Mouse (Mus musculus): ENCODE measurements around the gene Arl5c. TPM values are rescaled to one million over a fixed set of nuclear protein-coding genes. Genes with fewer than 3 reads are reported as not detected.

Arl5c gene
- total RNA-seq, 1 experiment from 2014 or later = 2.2 TPM

GRCm38 (mm10) chr11:97998074-97998793, 2.3 kb upstream of the Arl5c start:
- no peak for ATAC-seq (replicated peaks; ENCODE audit: low read depth, poor library complexity, severe bottlenecking)

GRCm38 (mm10) chr11:97997387-97997960, 1.5 kb upstream of the Arl5c start:
- ATAC-seq (replicated peaks; ENCODE audit: low read depth, poor library complexity, severe bottlenecking) = no peak

GRCm38 (mm10) chr11:97996691-97997090, 710 bp upstream of the Arl5c start:
- no peak for ATAC-seq (replicated peaks; ENCODE audit: low read depth, poor library complexity, severe bottlenecking)

- ATAC-seq (replicated peaks; ENCODE audit: low read depth, poor library complexity, severe bottlenecking) = peak; percentile 67
Measured at GRCm38 (mm10) chr11:97994539-97995100, 1.4 kb downstream of the Arl5c start.

- peak; percentile 48 for ATAC-seq (replicated peaks; ENCODE audit: low read depth, poor library complexity, severe bottlenecking)
Measured at GRCm38 (mm10) chr11:97988530-97989096, 7.4 kb downstream of the Arl5c start.

GRCm38 (mm10) chr11:97987551-97988526, 8.1 kb downstream of the Arl5c start:
- peak; percentile 74 for ATAC-seq (replicated peaks; ENCODE audit: low read depth, poor library complexity, severe bottlenecking)

GRCm38 (mm10) chr11:97986738-97987465, 9.1 kb downstream of the Arl5c start:
- ATAC-seq (replicated peaks; ENCODE audit: low read depth, poor library complexity, severe bottlenecking) = no peak

- ATAC-seq (replicated peaks; ENCODE audit: low read depth, poor library complexity, severe bottlenecking) = no peak
Measured at GRCm38 (mm10) chr11:97985727-97986677, 10.0 kb downstream of the Arl5c start, which contains the start of gene Plxdc1. TSS of gene Plxdc1 (minus strand) at chr11:97986444.

- ATAC-seq (replicated peaks; ENCODE audit: low read depth, poor library complexity, severe bottlenecking) = no peak
Measured at GRCm38 (mm10) chr11:97983983-97984382, 12.0 kb downstream of the Arl5c start.

GRCm38 (mm10) chr11:97983506-97983905, 12.5 kb downstream of the Arl5c start:
- ATAC-seq (replicated peaks; ENCODE audit: low read depth, poor library complexity, severe bottlenecking) = no peak

- ATAC-seq (replicated peaks; ENCODE audit: low read depth, poor library complexity, severe bottlenecking) = no peak
Measured at GRCm38 (mm10) chr11:97982721-97983120, 13.3 kb downstream of the Arl5c start.

- ATAC-seq (replicated peaks; ENCODE audit: low read depth, poor library complexity, severe bottlenecking) = no peak
Measured at GRCm38 (mm10) chr11:97980531-97980966, 15.4 kb downstream of the Arl5c start.

GRCm38 (mm10) chr11:97979824-97980495, 16.0 kb downstream of the Arl5c start:
- ATAC-seq (replicated peaks; ENCODE audit: low read depth, poor library complexity, severe bottlenecking) = no peak

- ATAC-seq (replicated peaks; ENCODE audit: low read depth, poor library complexity, severe bottlenecking) = no peak
Measured at GRCm38 (mm10) chr11:97978392-97978791, 17.6 kb downstream of the Arl5c start.

- ATAC-seq (replicated peaks; ENCODE audit: low read depth, poor library complexity, severe bottlenecking) = no peak
Measured at GRCm38 (mm10) chr11:97977797-97978196, 18.2 kb downstream of the Arl5c start.

GRCm38 (mm10) chr11:97974746-97975145, 21.2 kb downstream of the Arl5c start:
- ATAC-seq (replicated peaks; ENCODE audit: low read depth, poor library complexity, severe bottlenecking) = no peak

- no peak for ATAC-seq (replicated peaks; ENCODE audit: low read depth, poor library complexity, severe bottlenecking)
Measured at GRCm38 (mm10) chr11:97974141-97974540, 21.8 kb downstream of the Arl5c start.

GRCm38 (mm10) chr11:97972434-97972833, 23.5 kb downstream of the Arl5c start:
- ATAC-seq (replicated peaks; ENCODE audit: low read depth, poor library complexity, severe bottlenecking) = no peak

Data from common myeloid progenitor, adult 5-6 weeks (primary cell).